Mouse (Mus musculus) cerebellum, adult 2 months (tissue): ENCODE measurements around the gene Cd96.

Experiments used
- CTCF ChIP-seq: fragments of 200-500 bp; IDR thresholded peaks from 2 replicates; pipeline ENCODE4 v1.5.1; 2011; ENCODE audit warnings: low read depth, mild to moderate bottlenecking, control low read depth, low read length, moderate library complexity, borderline replicate concordance; ENCODE audit not compliant: insufficient read depth
- POLR2A ChIP-seq: fragments of 200-500 bp; IDR thresholded peaks from 2 replicates; pipeline ENCODE4 v1.6.1; 2011; ENCODE audit warnings: low read length, control low read depth, borderline replicate concordance; ENCODE audit not compliant: insufficient read depth

DNA sequence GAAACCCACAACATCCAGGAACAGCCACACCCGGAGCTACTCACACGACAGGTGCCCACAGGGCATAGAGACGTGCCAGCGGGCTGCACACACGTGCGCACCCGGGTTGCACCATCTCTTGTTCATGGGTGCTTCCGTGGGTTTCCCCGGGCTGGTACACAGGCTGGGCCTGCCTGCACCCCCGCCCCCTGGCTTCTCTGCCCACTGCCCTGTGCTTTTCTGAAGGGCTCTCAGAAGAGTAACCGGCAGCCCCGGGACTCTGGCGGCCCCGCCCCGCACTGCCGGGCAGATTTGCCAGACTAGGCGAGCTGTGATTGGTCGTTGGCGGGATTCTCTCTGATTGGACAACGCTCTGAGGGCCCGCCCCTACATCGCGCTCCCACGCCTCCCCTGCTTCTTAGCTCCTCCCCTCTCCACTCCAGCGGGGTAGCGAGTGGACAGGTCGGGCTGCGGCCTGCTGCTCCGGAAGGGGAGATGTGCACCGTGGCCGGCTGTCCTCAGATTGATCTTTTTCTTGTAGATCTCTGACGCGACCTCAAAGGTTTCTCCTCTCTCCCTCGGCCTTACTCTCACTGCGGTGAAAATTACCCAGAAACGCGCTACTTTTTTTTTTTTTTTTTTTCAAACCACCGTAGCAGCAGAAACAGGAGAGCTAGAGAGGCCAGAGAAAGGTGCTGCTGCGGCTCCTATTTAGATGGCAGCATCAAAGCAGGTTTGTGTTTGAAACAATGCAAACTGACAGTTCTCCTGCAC lies 109.7 kb downstream of the Cd96 start, which contains the start of gene Plcxd2:
- TF ChIP-seq CTCF (no peak), POLR2A (peak; percentile 97)
